Mouse (Mus musculus): Measurements from ENCODE around the gene Nos1ap. TPM values are rescaled to one million over a fixed set of nuclear protein-coding genes. Genes with fewer than 3 reads are reported as not detected.

Gene Nos1ap
- 6.5 and 8.9 TPM in 2 replicates for polyA plus RNA-seq (2016; fragmentation: Nextera tagmentation; extraction: Ambion mirVana)

DNA sequence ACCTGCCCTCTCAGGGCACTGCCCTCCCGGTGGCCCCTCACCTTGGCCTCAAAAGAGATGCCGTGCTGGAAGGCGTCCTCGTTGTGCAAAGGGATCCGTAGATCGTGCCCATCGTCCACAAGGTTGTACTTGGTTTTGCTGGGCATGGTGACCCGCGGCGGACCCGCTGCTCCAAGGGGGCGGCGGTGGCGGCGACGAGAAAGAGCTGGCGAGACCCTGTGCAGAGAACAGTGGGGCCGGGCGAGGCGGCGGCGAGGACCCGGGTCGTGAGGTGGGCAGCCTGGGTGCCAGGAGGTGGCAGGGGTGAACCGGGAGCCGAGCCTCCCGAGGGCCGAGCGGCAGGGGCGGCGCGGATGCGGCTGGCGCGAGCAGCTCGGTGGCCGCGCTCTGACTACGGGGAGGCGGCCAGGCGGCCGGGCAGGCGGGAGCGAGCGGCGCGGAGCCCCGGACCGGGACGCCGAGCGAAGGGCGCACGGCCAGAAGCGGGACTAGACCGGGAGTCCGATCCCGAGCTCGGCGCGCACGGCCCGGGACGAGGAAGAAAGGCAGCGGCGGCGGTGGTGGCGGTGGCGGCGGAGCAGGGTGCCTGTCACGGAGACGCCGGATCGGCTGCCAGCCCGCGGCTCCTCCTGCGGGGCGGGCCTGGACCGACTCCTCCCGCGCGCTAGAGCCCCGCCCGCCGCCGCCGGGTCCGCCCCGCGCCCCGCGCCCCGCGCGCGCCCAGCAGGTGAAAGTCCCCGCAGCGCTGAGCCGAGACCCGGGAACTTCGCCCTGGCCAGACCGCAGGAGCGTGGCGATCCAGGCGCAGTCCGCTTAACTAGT, at the start of gene Nos1ap:
Nos1ap (minus strand) TSS at position 643 of the 822 bp plus-strand sequence.
- DNase-seq (ENCODE audit: low spot score), result peak; percentile 82
- peak within 1 kb of the TSS; percentile 87 for H3K27ac ChIP-seq (replicated peaks)
- H3K27me3 ChIP-seq (replicated peaks; ENCODE audit: low read depth, poor library complexity, severe bottlenecking), result peaks cover 20% of the 10 kb centered on the region
- peaks cover 17% of the 10 kb centered on the region for H3K4me1 ChIP-seq
- H3K36me3 ChIP-seq (replicated peaks), result peaks cover 14% of the 10 kb centered on the region
- H3K9me3 ChIP-seq, result no peaks in the 10 kb centered on the region
- WGBS, result under 1% methylated on average over 106 of the region's 106 CpGs
- peak within 1 kb of the TSS; percentile 92 for H3K4me3 ChIP-seq

DNA sequence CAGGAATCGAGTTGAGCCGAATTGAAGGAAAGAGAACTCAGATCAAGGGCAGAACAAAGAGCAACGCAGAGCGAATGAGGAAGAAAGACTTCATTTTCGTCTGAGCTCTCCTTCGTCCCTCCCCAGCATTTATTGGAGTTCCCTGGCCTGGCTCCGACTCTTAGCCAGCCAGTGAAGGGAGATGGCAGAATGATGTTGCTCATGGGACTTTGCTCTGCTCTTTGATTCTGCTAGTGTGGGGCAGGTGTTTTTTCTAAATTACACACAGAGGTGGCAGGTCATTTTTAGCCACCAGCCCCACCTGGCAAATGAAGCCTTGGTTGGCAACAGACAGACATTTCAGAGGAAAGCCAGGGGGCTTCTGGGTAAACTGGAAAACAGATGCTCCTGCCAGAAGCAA, 49.3 kb upstream of the Nos1ap start:
- Histone ChIP-seq H3K27ac (replicated peaks) (no peak overlapping the region), H3K4me3 (no peak overlapping the region), H3K4me1 (no peaks in the 10 kb centered on the region), H3K9me3 (no peaks in the 10 kb centered on the region; the same call in 1 of the 2 replicates), H3K36me3 (replicated peaks) (no peaks in the 10 kb centered on the region), H3K27me3 (replicated peaks; ENCODE audit: low read depth, poor library complexity, severe bottlenecking) (0 out of 2 replicates have a peak, but pooled peaks cover 7% of the 10 kb centered on the region)
- WGBS, result 85% methylated on average over 7 of the region's 7 CpGs
- DNase-seq (ENCODE audit: low spot score), result no peak

DNA sequence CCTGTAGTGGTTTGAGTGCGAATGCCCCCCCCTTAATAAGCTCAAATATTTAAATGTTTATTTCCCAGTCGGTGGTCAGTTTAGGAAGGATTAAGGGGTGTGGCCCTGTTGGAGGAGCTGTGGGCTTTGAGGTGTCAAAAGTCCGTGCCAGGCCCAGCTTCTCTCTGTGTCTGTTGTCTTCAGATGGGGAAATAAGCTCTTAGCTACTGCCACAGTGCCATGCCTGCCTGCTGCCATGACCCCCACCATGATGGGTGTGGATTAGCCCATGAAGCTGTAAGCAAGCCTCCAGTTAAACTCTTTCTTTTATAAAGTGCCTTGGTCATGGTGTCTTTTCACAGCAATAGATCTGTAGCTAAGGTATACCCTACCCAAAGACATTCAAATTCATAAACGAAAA, 43.2 kb upstream of the Nos1ap start:
- no peaks in the 10 kb centered on the region for H3K36me3 ChIP-seq (replicated peaks)
- DNase-seq (ENCODE audit: low spot score), result no peak
- H3K9me3 ChIP-seq, result no peaks in the 10 kb centered on the region
- H3K27ac ChIP-seq (replicated peaks), result no peak overlapping the region
- H3K4me1 ChIP-seq, result no peaks in the 10 kb centered on the region
- no peaks in the 10 kb centered on the region for H3K27me3 ChIP-seq (replicated peaks; ENCODE audit: low read depth, poor library complexity, severe bottlenecking)
- H3K4me3 ChIP-seq, result no peak overlapping the region
- 72% methylated on average over 4 of the region's 4 CpGs for WGBS

DNA sequence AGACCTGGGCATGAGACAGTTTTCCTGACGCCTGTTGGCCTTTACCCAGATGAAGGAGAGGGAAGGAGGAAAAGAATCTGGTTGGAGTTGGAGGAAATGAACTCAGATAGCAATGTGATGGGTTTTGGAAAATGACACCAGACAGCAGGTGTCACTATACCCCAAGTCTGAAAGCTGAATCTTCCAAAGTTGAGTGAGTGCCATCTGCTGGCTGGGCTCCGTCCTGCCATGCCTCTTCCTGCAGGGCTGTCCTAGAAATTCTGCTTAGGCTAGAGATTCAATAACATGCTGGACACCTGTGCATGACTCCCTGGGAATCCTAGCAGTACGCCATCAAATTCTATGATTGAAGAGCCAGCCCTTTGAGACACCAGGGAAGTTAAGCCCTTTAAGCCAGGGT, 42.7 kb upstream of the Nos1ap start:
- H3K9me3 ChIP-seq, result no peaks in the 10 kb centered on the region
- 13% methylated on average over 3 of the region's 3 CpGs for WGBS
- no peak overlapping the region for H3K27ac ChIP-seq (replicated peaks)
- peak; percentile 74 for DNase-seq (ENCODE audit: low spot score)
- no peaks in the 10 kb centered on the region for H3K4me1 ChIP-seq
- no peaks in the 10 kb centered on the region for H3K27me3 ChIP-seq (replicated peaks; ENCODE audit: low read depth, poor library complexity, severe bottlenecking)
- no peak overlapping the region for H3K4me3 ChIP-seq
- no peaks in the 10 kb centered on the region for H3K36me3 ChIP-seq (replicated peaks)

DNA sequence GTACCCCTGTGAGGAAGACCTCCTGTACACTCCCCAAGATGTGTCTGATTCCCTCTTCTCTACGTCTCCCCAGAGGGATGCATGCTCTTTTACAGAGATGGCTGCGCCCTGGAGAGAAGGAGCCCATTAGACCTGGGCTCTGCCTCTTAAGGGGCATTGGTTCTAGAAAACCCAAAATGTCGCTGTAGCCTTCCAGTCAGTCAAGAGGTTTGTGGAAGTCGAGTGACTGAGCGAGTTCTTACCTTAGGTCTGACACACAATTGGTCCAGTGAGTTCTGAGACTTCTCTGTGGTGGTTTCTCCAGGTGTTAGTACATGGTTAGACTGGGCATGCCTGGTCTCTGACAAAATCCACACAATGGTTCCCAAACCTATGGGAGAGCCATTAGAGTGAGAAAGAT, 41.9 kb upstream of the Nos1ap start:
- 89% methylated on average over 5 of the region's 5 CpGs for WGBS
- no peaks in the 10 kb centered on the region for H3K4me1 ChIP-seq
- H3K36me3 ChIP-seq (replicated peaks), result no peaks in the 10 kb centered on the region
- H3K9me3 ChIP-seq, result no peaks in the 10 kb centered on the region
- H3K4me3 ChIP-seq, result no peak overlapping the region
- DNase-seq (ENCODE audit: low spot score), result no peak
- H3K27me3 ChIP-seq (replicated peaks; ENCODE audit: low read depth, poor library complexity, severe bottlenecking), result no peaks in the 10 kb centered on the region
- H3K27ac ChIP-seq (replicated peaks), result no peak overlapping the region

DNA sequence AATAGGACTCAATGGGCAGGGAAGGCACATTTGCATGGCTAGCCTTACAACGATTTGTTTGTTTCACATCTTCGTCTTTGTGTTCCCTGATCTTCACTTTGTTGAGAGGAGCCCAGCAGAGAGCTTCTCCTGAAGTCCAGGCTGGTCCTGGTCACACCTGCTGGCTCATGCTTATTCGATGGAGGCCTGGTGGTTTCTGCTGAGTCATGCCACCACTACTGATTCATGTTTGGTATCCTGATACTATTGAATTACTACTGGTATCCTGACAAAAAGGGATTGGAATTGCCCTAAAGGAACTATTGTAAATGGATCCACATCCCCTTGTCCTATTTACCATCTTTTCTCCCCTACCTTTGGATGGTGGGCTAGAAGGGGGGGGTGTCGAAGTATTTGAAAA, 40.8 kb upstream of the Nos1ap start:
- 81% methylated on average over 4 of the region's 4 CpGs for WGBS
- Histone ChIP-seq H3K27ac (replicated peaks) (no peak overlapping the region), H3K27me3 (replicated peaks; ENCODE audit: low read depth, poor library complexity, severe bottlenecking) (no peaks in the 10 kb centered on the region), H3K36me3 (replicated peaks) (no peaks in the 10 kb centered on the region), H3K9me3 (no peaks in the 10 kb centered on the region), H3K4me1 (no peaks in the 10 kb centered on the region), H3K4me3 (no peak overlapping the region)
- no peak for DNase-seq (ENCODE audit: low spot score)

DNA sequence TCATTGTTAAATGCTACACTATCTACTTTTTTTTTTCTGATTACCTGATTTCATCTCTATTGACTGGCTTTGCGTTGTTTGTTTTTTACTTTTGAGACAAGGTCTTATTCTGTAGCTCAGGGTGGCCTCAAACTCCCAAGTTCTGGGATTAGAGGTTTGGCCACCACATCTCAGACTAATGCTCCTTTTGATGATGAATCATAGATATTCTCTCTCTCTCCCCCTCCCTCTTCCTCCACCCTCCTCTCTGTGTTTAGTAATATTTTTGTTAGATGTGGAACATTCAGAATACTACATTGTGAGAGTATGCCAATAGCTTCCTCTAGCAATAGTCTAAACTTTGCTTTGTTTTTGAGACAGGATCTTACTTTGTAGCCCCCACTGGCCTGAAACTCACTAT, 33.8 kb upstream of the Nos1ap start:
- no peaks in the 10 kb centered on the region for H3K9me3 ChIP-seq
- H3K27ac ChIP-seq (replicated peaks), result no peak overlapping the region
- no peaks in the 10 kb centered on the region for H3K36me3 ChIP-seq (replicated peaks)
- H3K4me1 ChIP-seq, result no peaks in the 10 kb centered on the region
- no peak for DNase-seq (ENCODE audit: low spot score)
- 95% methylated on average over 1 of the region's 1 CpGs for WGBS
- no peak overlapping the region for H3K4me3 ChIP-seq
- H3K27me3 ChIP-seq (replicated peaks; ENCODE audit: low read depth, poor library complexity, severe bottlenecking), result no peaks in the 10 kb centered on the region

DNA sequence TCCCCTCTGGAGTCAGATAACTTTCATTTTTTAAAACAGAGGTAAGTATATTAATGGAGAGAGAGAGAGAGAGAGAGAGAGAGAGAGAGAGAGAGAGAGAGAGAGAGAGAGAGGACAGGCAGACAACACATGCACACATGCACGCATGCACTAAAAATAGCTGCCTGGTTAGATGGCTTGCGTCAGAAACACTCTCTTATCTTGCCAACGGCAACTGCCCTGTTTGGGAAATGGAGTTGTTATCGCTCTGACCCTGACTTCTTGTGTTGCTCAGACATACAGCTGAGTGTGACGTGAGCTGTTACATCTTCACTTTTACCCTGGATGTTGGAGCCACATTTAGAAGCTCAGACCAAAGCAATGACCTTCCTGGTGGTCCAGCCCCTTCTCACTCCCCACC, 33.3 kb upstream of the Nos1ap start:
- H3K36me3 ChIP-seq (replicated peaks), result no peaks in the 10 kb centered on the region
- no peaks in the 10 kb centered on the region for H3K4me1 ChIP-seq
- no peaks in the 10 kb centered on the region for H3K27me3 ChIP-seq (replicated peaks; ENCODE audit: low read depth, poor library complexity, severe bottlenecking)
- 83% methylated on average over 5 of the region's 5 CpGs for WGBS
- no peak for DNase-seq (ENCODE audit: low spot score)
- H3K4me3 ChIP-seq, result no peak overlapping the region
- no peak overlapping the region for H3K27ac ChIP-seq (replicated peaks)
- H3K9me3 ChIP-seq, result no peaks in the 10 kb centered on the region

DNA sequence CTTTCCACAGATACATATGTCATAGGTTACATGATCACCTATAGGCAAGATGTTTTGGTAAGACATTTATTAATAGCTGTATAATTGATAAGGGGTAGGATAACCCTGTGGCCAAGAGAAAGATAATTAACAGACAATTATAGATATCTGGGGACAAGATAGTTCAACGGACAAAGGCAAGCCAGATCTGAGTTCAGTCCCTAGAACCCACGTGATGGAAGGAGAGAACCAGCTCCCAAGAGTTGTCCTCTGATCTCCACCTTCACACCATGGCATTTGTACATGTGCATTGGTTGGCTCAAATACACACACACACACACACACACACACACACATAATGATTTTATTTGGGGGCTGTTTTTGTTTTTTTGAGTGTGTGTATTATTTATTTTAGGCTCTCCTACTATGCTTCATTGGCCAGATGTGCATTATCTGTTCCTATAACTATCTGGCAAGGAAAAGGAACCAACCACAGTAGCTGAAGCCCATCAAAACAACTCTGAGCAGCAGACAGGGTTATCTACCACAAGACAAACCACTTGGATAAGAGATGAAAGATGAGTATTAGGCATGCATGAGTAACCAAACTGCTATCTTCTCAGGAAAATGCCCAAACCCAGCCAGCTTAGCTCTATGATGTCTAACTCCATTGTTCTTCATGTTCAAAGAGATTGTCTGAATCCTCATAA, 30.2 kb upstream of the Nos1ap start:
- Histone ChIP-seq H3K36me3 (replicated peaks) (no peaks in the 10 kb centered on the region), H3K9me3 (no peaks in the 10 kb centered on the region), H3K27me3 (replicated peaks; ENCODE audit: low read depth, poor library complexity, severe bottlenecking) (no peaks in the 10 kb centered on the region), H3K4me3 (no peak overlapping the region), H3K4me1 (no peaks in the 10 kb centered on the region), H3K27ac (replicated peaks) (no peak overlapping the region)
- WGBS, result 85% methylated on average over 2 of the region's 2 CpGs
- no peak for DNase-seq (ENCODE audit: low spot score)

DNA sequence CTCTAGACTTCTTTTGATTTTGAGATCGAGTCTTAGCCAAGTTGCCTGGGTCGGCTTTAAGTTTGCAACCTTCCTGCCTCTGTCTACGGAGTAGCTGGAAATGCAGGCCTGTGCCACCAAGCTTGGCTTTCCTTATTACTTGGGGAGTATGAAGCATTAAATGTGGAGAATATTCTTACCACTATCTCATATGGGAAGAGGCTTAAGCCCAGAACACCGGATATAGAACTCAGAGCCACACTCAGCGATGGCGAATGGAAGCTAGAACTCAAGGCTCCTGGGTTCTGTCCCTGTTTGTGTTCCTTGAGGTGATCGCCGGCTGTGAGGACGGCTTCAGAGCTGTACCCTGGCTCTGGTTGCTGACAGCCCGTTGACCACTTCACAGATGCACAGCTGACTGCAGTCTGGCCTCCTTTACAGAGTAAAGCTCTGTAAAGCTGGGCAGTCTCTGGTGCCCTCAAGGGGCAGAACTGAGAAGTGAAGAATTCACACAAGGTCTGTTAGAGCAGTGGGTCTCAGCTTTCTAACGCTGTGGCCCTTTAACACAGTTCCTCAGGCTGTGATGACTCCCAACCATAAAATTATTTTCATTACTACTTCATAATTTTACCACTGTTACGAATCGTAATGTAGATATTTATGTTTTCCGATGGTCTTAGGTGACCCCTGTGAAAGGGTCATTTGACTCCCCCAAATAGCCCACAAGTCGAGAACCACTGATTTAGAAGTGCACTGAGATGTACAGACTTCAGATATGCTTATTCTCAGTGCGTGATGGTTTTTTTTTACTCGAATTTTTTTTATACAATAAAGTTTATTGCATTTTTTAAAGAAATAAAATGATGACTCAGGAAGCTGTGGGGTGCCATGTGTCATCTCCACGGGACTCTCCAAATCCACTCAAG, 23.6 kb upstream of the Nos1ap start:
- WGBS, result 64% methylated on average over 18 of the region's 18 CpGs

DNA sequence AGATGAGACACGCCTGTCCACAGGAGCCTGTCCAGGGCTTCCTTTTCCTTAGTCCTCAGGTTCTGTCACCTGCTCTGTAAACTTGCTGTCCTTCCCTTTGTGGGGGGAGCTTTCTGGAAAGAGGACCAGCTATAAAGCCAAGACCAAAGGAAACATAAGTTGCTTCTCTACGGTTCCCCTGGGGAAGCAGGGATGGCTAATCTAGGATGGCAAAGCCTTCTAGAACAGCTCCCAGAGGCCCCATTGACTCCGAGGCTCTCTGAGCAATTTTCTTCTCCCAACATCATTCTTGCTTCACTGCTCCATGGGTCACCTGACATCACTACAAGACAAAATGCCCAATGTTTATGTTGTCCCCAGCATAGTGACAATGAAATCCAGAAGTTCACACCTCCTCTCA, 22.0 kb upstream of the Nos1ap start:
- 89% methylated on average over 3 of the region's 3 CpGs for WGBS
- H3K27me3 ChIP-seq (replicated peaks; ENCODE audit: low read depth, poor library complexity, severe bottlenecking), result no peaks in the 10 kb centered on the region
- H3K4me1 ChIP-seq, result no peaks in the 10 kb centered on the region
- DNase-seq (ENCODE audit: low spot score), result no peak
- no peaks in the 10 kb centered on the region for H3K36me3 ChIP-seq (replicated peaks)
- H3K27ac ChIP-seq (replicated peaks), result no peak overlapping the region
- no peaks in the 10 kb centered on the region for H3K9me3 ChIP-seq
- no peak overlapping the region for H3K4me3 ChIP-seq

More for the DNA sequence above, 23.6 kb upstream of the Nos1ap start:
- Histone ChIP-seq H3K4me1 (no peaks in the 10 kb centered on the region), H3K36me3 (replicated peaks) (no peaks in the 10 kb centered on the region), H3K4me3 (no peak overlapping the region), H3K27ac (replicated peaks) (no peak overlapping the region), H3K9me3 (no peaks in the 10 kb centered on the region), H3K27me3 (replicated peaks; ENCODE audit: low read depth, poor library complexity, severe bottlenecking) (no peaks in the 10 kb centered on the region)
- DNase-seq (ENCODE audit: low spot score), result peak; percentile 76

DNA sequence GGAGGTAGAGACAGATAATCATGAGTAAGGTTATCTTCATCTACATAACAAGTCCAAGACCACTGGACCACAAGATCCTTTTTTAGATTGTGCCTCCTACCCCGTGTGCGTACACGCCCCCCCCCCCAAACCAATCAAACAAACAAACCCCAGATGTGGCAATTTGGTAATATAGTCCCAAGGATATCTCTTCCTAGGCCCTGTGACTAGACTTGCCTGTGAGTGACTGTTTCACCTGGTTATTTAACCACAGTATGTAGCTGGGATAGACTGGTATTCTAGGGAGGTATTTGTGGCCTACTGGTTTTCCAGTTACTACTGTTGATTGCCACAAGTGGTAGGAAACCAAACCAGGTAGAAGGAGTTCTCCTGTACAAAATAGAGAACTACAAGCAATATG, 21.0 kb upstream of the Nos1ap start:
- Histone ChIP-seq H3K4me3 (no peak overlapping the region), H3K4me1 (peaks cover under 1% of the 10 kb centered on the region; the same call in 1 of the 2 replicates), H3K27ac (replicated peaks) (no peak overlapping the region), H3K27me3 (replicated peaks; ENCODE audit: low read depth, poor library complexity, severe bottlenecking) (no peaks in the 10 kb centered on the region), H3K36me3 (replicated peaks) (no peaks in the 10 kb centered on the region), H3K9me3 (no peaks in the 10 kb centered on the region)
- DNase-seq (ENCODE audit: low spot score), result no peak
- WGBS, result 88% methylated on average over 3 of the region's 3 CpGs

Measured in embryonic facial prominence, embryonic 10.5 days (tissue).